Mouse (Mus musculus): ENCODE measurements at regions not wholly inside any gene's neighbourhood (a gene's known extent, or its start where the extent isn't known, plus 50 kb on each side); places are given as distances from the start of the nearest gene placed in this dataset.

DNA sequence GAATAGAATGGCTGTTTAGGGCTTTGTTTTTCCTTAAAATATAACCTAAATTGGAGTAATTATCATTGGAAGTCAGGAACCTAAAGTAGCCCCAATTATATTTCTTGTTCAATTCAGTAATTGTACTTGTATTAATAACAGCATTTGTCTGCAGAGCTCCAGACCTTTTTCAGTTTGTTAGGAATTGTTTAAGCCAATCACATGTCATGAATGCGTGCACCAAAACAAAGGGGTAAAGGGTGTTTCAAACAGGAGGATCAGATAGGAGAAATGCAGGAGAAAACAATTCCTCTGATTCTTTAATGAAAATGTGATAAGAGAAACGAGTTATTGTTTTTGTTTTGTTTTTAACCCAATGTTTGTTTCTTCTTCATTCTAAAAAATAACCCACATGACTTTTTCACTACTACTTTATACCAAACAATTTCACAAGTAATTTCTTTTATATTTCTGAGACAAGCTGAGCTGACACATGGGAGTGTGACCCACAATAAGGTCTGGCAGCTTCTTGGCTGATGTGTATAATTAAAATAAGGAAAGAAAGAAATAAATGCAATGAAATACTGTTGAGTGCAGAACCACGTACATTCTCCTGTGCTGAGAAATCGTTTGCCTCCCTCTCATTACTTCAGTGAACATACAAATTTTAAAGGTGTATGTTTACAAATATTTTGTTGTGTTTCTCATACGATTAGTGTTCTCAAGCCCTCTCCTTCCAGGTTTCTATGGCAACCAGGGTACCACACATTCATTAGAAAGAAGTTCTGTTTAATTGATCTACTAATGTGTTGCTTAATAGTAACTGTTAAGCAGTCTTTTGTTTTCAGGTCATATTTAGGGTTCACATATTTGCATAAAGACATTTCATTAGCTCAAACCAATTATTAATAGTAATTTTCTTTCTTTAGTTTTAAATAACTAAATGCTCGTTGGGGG lies 397.7 kb downstream of the Isl1 start:
- TF ChIP-seq CTCF (conservative IDR thresholded peaks at IDR 0.05 in 1 of 2, IDR thresholded peaks at IDR 0.05 in 1 of 2; ENCODE audit: low read depth in 2 of 2, low read length in 2 of 2) = no peak
- TF ChIP-seq POLR2AphosphoS2 (IDR thresholded peaks at IDR 0.05; ENCODE audit: low read depth, low read length) = no peak
- no peak for TF ChIP-seq USF2 (conservative IDR thresholded peaks at IDR 0.05; ENCODE audit: low read depth, low read length)
- TF ChIP-seq USF1 (IDR thresholded peaks at IDR 0.05; ENCODE audit: low read depth, low read length) = no peak
- no peak for TF ChIP-seq POLR2A (IDR thresholded peaks at IDR 0.05; ENCODE audit: low read depth, low read length)
- TF ChIP-seq RCOR1 (conservative IDR thresholded peaks at IDR 0.05; ENCODE audit: low read depth, low read length) = no peak
- TF ChIP-seq EP300 (IDR thresholded peaks at IDR 0.05; ENCODE audit: low read length) = no peak
- no peak for TF ChIP-seq CHD2 (IDR thresholded peaks at IDR 0.05; ENCODE audit: low read length)
- no peak for TF ChIP-seq KAT2A (IDR thresholded peaks at IDR 0.05; ENCODE audit: insufficient replicate concordance, low read length)
- no peak for TF ChIP-seq NELFE (IDR thresholded peaks at IDR 0.05; ENCODE audit: low read depth, low read length)
- no peak for TF ChIP-seq CHD1 (IDR thresholded peaks at IDR 0.05; ENCODE audit: low read depth, low read length)
- no peak for TF ChIP-seq GABPA (IDR thresholded peaks at IDR 0.05; ENCODE audit: insufficient replicate concordance, low read depth, low read length)
- TF ChIP-seq E2F4 (IDR thresholded peaks at IDR 0.05; ENCODE audit: insufficient replicate concordance, low read depth, low read length) = no peak
